Mouse (Mus musculus) heart, postnatal 0 days (tissue): ENCODE data around the gene Pard3b. TPM values are rescaled to one million over a fixed set of nuclear protein-coding genes. Genes with fewer than 3 reads are reported as not detected.

Experiments used
- ATAC-seq: fragments of 200-750 bp; cut with Nextera tagmentation; 2 replicates; pipeline ENCODE4 v1.8.0; 2017; ENCODE audit warnings: low read depth, moderate number of reproducible peaks, moderate library complexity; ENCODE audit not compliant: insufficient read depth
- DNase-seq: peaks from one replicate; pipeline ENCODE4 v3.0.0-alpha.2; 2016; ENCODE audit warnings: low spot score
- H3K27ac ChIP-seq: fragments of 300-500 bp; sonication (generic); 2 replicates; pipeline ENCODE4 v1.5.1; 2014; ENCODE audit warnings: low read depth, mild to moderate bottlenecking
- H3K27me3 ChIP-seq: fragments of 300-500 bp; sonication (generic); 2 replicates; pipeline ENCODE4 v1.6.1; 2014; ENCODE audit warnings: low read length, mixed read lengths; ENCODE audit not compliant: control insufficient read depth, insufficient read depth
- H3K36me3 ChIP-seq: fragments of 300-500 bp; sonication (generic); replicated peaks from 2 replicates; pipeline ENCODE4 v1.6.1; 2014; ENCODE audit warnings: low read length, mixed read lengths; ENCODE audit not compliant: control insufficient read depth, insufficient read depth
- H3K4me1 ChIP-seq: fragments of 300-500 bp; sonication (generic); 2 replicates; pipeline ENCODE4 v1.6.1; 2014; ENCODE audit warnings: antibody characterized with exemption; ENCODE audit not compliant: control insufficient read depth, insufficient read depth
- H3K4me2 ChIP-seq: fragments of 300-500 bp; sonication (generic); 2 replicates; pipeline ENCODE4 v1.6.1; 2014; ENCODE audit warnings: low read depth, mild to moderate bottlenecking, low read length, moderate library complexity
- H3K4me3 ChIP-seq: fragments of 300-500 bp; sonication (generic); 2 replicates; pipeline ENCODE4 v1.5.1; 2014; ENCODE audit warnings: low read depth, low read length
- H3K9ac ChIP-seq: fragments of 300-500 bp; sonication (generic); replicated peaks from 2 replicates; pipeline ENCODE4 v1.6.1; 2014; ENCODE audit warnings: low read depth, low read length, mixed read lengths
- H3K9me3 ChIP-seq: fragments of 300-500 bp; sonication (generic); replicated peaks from 2 replicates; pipeline ENCODE4 v1.6.1; 2016; ENCODE audit warnings: low read length; ENCODE audit not compliant: control insufficient read depth
- CTCF ChIP-seq: IDR thresholded peaks from 2 replicates; pipeline ENCODE4 v1.5.1; 2016; ENCODE audit warnings: antibody characterized with exemption, control low read depth, low read depth
- EP300 ChIP-seq: IDR thresholded peaks from 2 replicates; pipeline ENCODE4 v1.6.1; 2016; ENCODE audit warnings: antibody characterized with exemption, low read depth
- WGBS: fragments of 180-500 bp; shearing (Covaris S2); extraction: QIAGEN DNeasy Blood & Tissue Kit; methylation state at CpG from one replicate; pipeline ENCODE4 v1.1.7; 2014; 5-methylcytosine and 5-hydroxymethylcytosine counted together
- polyA plus RNA-seq: library from polyadenylated mRNA; unstranded; fragments of >200 nt; fragmentation: Nextera tagmentation; extraction: Ambion mirVana; gene quantifications from 2 replicates; pipeline ENCODE4 v1.2.1, GENCODE M21; 2015
- total RNA-seq: library from RNA; depleted of rRNA; stranded (reverse); fragments of >200 nt; gene quantifications from 2 replicates; pipeline ENCODE4 v1.2.3, GENCODE M21; 2014; ENCODE audit warnings: low replicate concordance

Pard3b gene
- total and polyA plus RNA-seq, 2 experiments from 2014 or later, result 8.4 to 8.9 TPM

DNA sequence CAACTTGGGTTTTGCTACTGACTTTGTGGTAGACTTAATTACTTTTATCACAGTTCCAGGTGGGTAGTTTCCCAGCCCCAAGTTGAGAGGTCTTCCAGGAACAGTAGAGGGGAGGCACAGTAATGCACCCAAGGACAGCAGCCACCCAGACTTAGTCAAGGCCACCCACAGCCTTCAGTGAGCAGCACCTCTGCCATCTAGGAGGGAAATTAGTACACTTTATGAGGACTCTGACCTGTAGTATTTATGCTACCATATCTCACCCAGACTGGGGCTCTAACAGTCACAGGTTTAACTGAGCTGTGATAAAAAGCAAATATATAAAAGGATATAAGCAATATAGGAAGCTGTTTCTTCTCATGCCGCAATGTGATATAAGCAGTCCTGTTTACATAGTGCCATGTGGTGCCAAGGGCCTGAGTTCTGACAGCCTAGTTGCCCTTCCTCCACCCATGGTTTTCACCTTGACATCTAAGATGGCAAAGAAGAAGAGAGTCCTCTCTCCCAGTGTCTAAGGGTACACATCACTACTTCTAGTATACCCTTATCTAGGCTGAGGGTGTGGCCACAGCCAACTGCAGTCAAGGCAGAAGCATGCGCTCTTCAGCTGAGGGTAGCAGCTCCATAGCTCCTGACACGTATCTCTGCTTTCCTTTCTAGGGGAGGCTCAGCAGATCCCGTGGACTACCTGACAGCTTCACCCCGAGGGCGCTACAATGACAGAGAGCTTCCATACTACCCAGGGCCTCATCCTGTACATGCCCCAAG lies 998.5 kb downstream of the Pard3b start:
- 84% methylated on average over 6 of the region's 6 CpGs for WGBS

DNA sequence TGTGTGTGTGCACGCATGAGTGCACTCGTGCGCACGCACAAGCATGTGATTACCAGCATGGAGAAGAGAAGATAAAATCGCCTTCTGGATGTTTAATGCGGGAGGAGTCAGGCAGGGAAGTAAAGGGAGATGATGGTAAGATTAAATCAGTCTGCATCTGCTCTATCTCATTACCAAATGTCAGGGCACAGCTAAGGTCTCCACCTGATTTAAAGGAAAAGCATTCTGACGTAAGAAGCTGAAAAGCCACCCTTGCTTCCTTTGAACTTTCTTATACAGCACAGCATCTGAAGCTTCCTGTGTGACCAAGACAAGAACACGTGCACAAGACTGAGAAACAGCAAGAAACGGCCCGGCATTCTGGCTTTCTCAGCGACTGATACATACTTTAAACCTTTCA lies 1000.4 kb downstream of the Pard3b start:
- H3K9me3 ChIP-seq, result no peaks in the 10 kb centered on the region
- TF ChIP-seq CTCF, result no peak
- TF ChIP-seq EP300, result no peak
- H3K36me3 ChIP-seq, result no peaks in the 10 kb centered on the region
- H3K4me1 ChIP-seq, result no peaks in the 10 kb centered on the region
- DNase-seq, result no peak
- H3K4me2 ChIP-seq, result no peak overlapping the region
- H3K9ac ChIP-seq, result no peak overlapping the region
- no peaks in the 10 kb centered on the region for H3K27me3 ChIP-seq
- no peak overlapping the region for H3K27ac ChIP-seq
- 83% methylated on average over 11 of the region's 11 CpGs for WGBS
- no peak for ATAC-seq
- H3K4me3 ChIP-seq, result no peak overlapping the region

More for the DNA sequence above, 998.5 kb downstream of the Pard3b start:
- no peak for TF ChIP-seq EP300
- TF ChIP-seq CTCF, result no peak
- Histone ChIP-seq H3K4me3 (no peak overlapping the region), H3K4me2 (no peak overlapping the region), H3K9me3 (no peaks in the 10 kb centered on the region), H3K27me3 (no peaks in the 10 kb centered on the region), H3K27ac (no peak overlapping the region), H3K4me1 (no peaks in the 10 kb centered on the region), H3K9ac (no peak overlapping the region), H3K36me3 (no peaks in the 10 kb centered on the region)
- no peak for ATAC-seq
- no peak for DNase-seq

DNA sequence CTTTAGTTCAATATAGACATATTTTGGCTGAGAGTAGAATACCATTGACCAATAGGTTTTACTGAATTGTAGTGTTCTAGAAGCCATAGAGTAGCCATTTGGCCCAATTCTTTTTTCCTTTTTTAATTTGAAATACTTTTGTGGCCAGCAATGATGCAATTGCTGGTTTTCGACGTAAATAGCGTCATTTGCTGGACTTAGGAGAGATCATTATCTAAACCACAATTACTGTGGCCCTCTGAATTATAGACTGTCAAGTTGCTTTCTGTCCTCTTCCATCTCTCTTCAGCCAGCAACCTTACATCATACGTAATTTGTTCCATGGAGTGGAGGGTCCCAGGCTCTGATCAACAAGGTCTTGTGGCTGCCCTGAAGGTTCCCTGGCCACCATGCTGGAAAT lies 1000.8 kb downstream of the Pard3b start:
- TF ChIP-seq CTCF (no peak), EP300 (no peak)
- no peaks in the 10 kb centered on the region for H3K36me3 ChIP-seq
- no peak overlapping the region for H3K4me2 ChIP-seq
- no peak for ATAC-seq
- DNase-seq, result no peak
- H3K4me1 ChIP-seq, result no peaks in the 10 kb centered on the region
- no peaks in the 10 kb centered on the region for H3K27me3 ChIP-seq
- H3K27ac ChIP-seq, result no peak overlapping the region
- no peaks in the 10 kb centered on the region for H3K9me3 ChIP-seq
- 87% methylated on average over 4 of the region's 4 CpGs for WGBS
- H3K9ac ChIP-seq, result no peak overlapping the region
- no peak overlapping the region for H3K4me3 ChIP-seq

DNA sequence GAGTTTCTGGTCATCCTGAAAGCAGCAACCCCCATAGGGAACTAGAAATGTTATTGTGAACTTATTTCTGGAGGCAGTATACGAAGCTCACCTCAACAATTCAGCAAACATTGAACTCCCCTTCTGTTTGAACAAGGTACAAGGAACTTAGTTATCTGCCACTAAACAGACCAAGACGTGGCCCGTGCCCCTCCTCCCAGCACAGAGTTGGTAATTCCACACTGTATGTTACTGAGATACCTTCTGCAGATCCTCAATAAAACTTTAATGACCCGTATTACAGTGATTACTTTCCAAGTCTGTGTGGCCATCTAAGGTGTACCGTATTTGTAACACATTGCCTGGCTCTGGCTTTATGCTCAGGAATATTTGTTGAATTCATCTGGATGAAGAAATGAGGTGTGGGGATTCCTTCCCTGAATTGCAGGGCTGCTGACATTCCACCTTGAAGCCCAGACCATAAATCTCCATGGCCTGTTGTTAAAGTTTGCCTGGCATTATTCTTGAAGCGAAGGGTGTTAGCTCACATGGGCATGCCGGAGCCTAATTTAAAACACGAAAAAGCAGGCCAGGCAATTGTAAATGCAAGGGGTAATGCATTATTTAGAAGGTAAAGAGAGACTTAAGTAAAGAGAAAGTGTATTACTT lies 1006.1 kb downstream of the Pard3b start:
- no peaks in the 10 kb centered on the region for H3K36me3 ChIP-seq
- 86% methylated on average over 8 of the region's 8 CpGs for WGBS
- ATAC-seq (no peak), DNase-seq (no peak)
- no peak for TF ChIP-seq EP300
- no peak for TF ChIP-seq CTCF
- no peak overlapping the region for H3K9ac ChIP-seq
- H3K27me3 ChIP-seq, result no peaks in the 10 kb centered on the region
- H3K27ac ChIP-seq, result no peak overlapping the region
- no peak overlapping the region for H3K4me3 ChIP-seq
- no peaks in the 10 kb centered on the region for H3K9me3 ChIP-seq
- H3K4me1 ChIP-seq, result no peaks in the 10 kb centered on the region
- no peak overlapping the region for H3K4me2 ChIP-seq

DNA sequence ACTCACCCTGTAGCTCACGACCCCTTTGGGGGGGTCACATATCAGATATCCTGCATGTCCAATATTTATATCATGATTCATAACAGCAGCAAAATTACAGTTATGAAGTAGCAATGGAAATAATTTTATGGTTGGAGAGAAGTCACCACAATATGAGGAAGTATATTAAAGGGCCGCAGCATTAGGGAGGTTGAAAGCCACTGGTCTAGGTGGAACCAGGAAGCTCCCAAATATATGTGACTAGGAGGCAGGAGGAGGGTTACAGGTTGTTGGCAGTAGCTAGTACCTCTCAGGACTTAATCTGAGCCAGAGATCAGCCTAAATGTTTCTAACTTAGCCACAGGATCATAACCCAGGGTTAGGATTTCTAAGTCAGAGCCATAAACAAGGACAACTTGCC lies 1008.2 kb downstream of the Pard3b start:
- Histone ChIP-seq H3K27ac (no peak overlapping the region), H3K27me3 (no peaks in the 10 kb centered on the region), H3K4me1 (no peaks in the 10 kb centered on the region), H3K9ac (no peak overlapping the region), H3K9me3 (no peaks in the 10 kb centered on the region), H3K36me3 (no peaks in the 10 kb centered on the region), H3K4me3 (no peak overlapping the region), H3K4me2 (no peak overlapping the region)
- whole genome bisulfite sequencing, result 87% methylated on average over 2 of the region's 2 CpGs
- ATAC-seq (no peak), DNase-seq (no peak)
- TF ChIP-seq EP300 (no peak), CTCF (no peak)

DNA sequence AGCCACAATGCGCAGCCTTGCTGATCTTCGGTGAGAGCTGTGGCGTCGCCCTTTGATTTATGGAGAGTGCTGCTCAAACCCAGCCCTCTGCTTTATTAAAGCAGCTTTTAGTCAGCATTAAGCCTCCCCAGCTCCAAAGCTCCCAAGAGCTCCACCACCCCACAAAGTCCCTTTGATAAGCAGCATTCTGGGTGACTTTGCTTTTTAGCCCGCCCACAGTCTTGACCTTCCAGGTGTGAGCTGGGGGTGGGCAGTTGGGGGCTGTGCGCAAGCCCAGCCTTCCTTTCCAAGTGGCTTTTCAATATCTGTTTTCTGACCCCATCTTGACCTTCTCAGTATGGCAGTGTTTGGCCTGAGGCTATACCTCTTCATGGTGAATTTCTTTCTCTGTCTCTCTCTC lies 1009.5 kb downstream of the Pard3b start:
- H3K4me3 ChIP-seq, result no peak overlapping the region
- H3K9ac ChIP-seq, result no peak overlapping the region
- no peak overlapping the region; the same call in 1 of the 2 replicates for H3K4me2 ChIP-seq
- H3K27me3 ChIP-seq, result no peaks in the 10 kb centered on the region
- no peak overlapping the region for H3K27ac ChIP-seq
- no peak for TF ChIP-seq CTCF
- no peak for TF ChIP-seq EP300
- no peaks in the 10 kb centered on the region for H3K4me1 ChIP-seq
- no peaks in the 10 kb centered on the region for H3K9me3 ChIP-seq
- ATAC-seq, result no peak
- 52% methylated on average over 6 of the region's 6 CpGs for WGBS
- H3K36me3 ChIP-seq, result no peaks in the 10 kb centered on the region
- DNase-seq, result no peak
